Mouse (Mus musculus) thymus, postnatal 10 days (tissue): Measurements from ENCODE around the gene Mixl1.

Experiments used
- DNase-seq, 2 experiments: peaks; one replicate each; pipeline ENCODE4 v3.0.0; 2021; ENCODE audit warnings: low spot score in 2 of 2

Gene Mixl1

DNA sequence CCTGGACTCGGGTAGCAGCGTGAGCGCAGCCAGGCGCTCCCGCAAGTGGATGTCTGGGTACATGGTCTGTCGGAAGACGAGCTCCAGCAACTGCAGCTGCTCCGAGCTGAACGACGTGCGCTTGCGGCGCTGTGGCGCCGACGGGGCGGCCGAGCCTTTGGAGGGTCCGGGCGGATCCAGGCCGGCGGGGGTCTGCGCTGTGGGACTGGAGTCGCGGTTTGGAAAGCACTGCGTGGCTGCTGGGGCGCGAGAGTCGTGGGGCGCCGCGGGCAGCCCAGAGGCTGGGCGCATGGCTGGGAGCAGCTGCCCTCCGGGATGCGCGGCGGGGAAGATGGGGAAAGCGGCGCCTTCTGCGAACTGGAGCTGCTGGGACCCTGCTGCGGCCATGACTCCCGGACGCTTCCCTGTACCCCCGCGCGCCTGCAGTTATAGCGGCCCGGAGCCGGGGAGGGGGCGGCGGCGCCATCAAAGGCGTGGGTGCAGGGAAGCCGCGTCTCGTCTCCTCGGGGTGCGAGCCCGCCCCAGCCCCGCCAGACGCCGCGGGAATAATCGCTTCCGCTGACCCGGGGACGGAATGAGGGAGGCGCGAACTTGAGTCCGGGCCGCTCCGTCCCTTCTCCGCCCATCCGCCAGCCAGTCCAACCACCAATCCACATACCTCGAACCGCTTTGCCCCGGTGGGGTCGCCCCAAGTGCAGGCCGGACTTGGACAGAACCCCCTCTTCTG lies at the start of gene Mixl1:
Mixl1 (minus strand) TSS at position 409 of the 727 bp plus-strand sequence.
- peak; percentile 18 to 47 for DNase-seq

DNA sequence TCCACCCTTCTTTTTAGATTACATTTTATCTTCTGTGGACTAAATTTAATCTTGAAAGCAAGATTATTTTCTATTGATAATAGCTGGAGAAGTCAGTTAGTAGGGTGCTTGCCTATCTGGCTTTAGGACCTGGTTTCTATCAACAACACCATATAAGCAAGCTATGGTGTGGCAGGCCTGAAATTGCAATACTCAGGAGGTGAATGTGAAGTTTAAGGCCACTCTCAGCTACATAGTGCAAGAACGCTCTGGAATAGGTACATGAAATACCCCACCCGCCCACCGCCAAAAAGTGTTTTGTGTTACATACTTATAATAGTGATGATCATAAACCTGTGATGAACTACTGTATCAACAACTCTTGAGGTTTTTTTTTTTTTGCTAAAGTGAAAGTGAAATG lies 32.4 kb upstream of the Mixl1 start:
- no peak for DNase-seq

DNA sequence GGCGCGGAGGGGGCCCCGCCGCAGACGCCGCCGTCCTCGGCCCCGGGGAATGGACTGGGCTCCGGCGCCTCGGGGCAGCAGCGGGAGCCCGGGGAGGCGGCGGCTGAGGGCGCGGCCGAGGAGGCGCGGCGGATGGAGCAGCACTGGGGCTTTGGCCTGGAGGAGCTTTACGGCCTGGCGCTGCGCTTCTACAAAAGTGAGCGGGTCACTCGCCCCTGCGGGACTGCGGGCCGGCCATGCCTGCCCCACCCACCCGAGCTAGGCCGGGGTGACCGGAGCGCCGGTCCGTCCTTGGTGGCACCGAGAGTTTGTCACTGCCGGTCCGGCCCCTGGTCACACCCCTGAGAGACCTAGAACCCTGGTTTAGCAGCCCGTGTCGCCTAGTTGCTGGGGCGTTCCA lies 29.3 kb upstream of the Mixl1 start:
- no peak for DNase-seq

DNA sequence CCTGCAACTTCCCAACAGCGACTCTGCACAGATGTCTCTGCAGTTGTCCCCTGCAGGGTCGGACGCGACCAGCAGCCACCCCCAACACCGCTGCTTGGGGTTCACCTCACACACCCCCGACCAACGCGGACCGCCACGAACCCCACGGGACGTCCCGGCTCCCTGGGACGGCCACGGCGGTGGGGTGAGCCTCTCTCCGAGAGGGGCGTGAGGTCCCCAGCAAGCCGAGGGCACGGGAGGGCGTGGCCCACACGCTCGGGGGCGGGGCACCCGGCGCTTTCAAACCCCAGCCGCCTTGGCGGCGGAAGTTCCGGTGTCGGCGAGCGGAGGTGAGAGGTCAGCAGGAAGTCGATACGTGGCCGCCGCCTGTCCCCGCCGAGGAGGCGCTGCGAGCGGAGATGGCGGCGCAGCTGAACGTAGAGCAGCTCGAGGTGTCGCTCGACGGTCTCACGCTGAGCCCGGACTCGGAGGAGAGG lies 28.9 kb upstream of the Mixl1 start, which contains the start of gene Acbd3:
Acbd3 (plus strand) TSS at position 340 of the 476 bp plus-strand sequence.
- peak; percentile 94 for DNase-seq

DNA sequence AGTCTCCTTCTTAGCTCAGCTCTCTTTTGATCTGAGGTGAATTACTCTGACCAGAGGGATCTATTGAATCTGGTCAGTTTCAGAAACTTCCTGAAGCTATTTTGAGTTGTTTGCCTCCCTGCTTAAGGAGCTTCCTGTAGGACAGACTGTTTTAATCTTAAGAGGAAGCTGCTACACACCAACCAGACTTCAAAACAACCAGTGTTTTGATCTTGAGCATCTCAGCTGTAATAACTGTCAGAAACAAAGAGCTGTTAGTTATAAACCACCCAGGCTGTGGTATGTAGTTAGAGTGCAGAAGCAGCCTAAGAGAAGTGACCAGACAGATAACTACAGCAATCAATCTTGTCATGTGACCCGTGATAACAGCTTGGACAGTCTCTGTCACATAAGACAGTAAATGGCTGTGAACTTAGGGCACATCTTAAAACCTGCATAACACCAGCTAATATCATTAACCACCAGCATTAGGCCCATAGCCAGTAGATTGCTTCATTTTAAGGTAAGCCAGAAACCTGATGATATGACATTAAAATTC lies 26.9 kb upstream of the Mixl1 start:
- DNase-seq: no peak

GRCm38 (mm10) chr1:180722608-180723007 lies 25.8 kb upstream of the Mixl1 start:
- DNase-seq: no peak

DNA sequence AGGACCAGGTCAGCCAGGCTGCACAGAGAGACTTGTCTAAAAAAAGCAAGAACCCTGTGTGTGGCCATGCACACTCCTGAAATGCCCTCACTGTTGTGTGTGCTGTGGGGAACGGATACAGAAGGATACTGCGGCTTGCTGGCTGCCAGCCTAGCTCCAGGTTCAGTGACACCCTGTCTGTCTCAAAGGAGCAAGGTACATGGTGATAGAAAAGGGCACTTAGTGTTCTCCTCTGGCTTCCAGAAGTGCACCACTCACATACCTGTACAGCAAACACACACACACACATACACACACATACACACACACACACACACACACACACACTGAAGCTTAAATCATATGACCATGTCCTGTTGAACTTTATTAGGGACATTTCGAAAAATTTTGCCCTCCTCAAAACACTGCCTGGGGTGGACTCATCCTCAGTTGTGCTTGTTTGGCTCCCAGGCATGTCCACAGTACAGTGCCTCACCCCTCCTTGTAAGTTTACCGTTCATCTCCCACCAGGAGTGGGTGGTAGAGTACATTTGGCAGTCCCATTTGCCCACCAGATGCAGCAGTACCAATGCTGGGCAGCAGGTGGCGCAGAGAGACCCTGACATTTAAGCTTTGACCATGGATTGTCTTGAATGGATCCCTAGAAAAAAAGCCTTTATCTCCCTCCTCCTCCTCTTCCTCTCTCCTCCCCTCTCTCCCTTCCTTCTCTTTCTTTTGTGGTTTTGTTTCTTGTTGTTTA lies 23.3 kb upstream of the Mixl1 start:
- DNase-seq: peak; percentile 80 to 93

DNA sequence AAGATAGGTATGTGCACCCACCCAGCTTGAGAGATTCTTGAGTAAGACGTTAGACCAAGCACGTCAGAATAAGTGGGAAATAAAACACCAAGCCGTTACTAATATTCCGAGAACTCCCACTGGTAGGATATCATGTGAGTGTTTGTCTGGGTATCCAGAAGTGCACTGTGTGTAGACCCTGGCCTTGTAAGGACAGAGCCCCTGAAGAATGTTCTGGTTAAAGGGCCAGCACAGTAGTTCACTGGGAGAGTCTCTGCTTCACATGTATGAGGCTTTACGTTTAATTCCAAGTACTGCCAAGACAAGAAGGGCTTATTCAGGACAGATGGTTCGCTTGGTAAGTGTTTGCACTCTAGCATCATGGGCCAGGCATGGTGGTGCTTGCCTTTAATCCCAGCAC lies 22.6 kb upstream of the Mixl1 start:
- DNase-seq: no peak

DNA sequence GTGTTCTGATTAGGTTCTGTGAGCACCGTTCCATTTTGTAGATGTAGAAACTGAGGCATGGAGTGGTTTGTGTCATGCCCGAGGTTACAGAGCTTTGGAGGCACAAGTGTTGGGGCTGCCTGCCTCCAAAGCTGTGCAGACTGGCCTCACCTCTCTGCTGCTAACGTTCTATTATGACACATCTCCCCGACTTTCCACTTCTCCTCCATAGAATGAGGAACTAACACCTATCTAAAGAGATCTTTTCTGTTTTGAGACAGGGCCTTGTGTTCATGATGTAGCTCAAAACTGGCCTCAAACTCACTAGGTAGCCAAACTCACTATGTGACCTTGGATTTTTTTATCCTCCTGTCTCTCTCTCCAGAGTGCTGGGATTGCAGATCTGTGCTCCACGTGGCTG lies 21.9 kb upstream of the Mixl1 start:
- DNase-seq: no peak

DNA sequence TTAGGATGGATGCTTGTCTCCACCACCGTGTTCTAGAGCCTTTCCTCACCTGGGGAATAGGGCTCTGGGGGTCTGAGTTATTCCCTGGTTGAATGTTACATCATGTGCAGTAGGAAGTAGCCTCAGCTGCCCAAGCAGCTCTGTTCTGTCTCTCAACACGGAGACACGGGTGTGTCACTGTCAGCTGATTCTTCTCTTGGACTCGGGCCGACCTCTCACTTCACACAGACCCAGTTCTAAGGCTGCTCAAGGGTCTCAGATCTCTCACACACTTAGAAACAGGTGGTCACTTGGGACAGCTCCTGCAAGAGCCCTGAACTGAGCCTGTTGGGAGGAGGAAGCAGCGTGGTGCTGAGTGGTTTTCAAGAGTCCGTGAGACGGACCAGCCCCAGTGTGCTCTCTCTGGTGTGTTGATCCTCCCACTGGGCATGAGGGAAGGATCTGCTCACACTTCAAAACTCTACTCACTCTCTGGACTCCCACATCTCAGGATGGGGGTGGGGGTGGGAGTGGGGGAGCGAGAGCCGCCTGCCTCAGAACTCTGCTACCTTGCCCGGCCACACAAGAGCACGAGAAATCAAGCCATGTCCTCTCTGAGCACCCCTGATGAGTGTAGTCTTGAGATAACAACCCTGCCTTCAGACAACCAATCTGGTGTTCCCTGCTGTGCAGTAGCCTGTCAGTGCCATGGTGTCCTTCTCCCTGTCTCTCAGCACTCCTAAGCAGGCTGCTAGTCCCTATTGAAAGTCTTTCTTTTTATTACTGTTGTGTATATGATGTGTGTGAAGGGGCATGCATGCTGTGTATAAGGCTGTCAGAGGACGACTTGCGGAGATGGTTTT lies 12.3 kb upstream of the Mixl1 start:
- DNase-seq: no peak

- DNase-seq: no peak
These were observed 11.0 kb upstream of the Mixl1 start for GRCm38 (mm10) chr1:180707813-180708212.

- no peak for DNase-seq
These were observed 10.5 kb upstream of the Mixl1 start for GRCm38 (mm10) chr1:180707368-180707767.

- peak in 1 of 2 experiments; percentile 31 for DNase-seq
These were observed 6.6 kb upstream of the Mixl1 start for GRCm38 (mm10) chr1:180703400-180703799.

- DNase-seq: no peak
These were observed 1.2 kb upstream of the Mixl1 start for GRCm38 (mm10) chr1:180698063-180698462.

GRCm38 (mm10) chr1:180691284-180691683 lies 5.5 kb downstream of the Mixl1 start:
- no peak for DNase-seq
